Mouse (Mus musculus) gastrocnemius, adult 18-20 months (tissue): Measurements from ENCODE around the gene Steap3. TPM values are rescaled to one million over a fixed set of nuclear protein-coding genes. Genes with fewer than 3 reads are reported as not detected.

Source experiments
- DNase-seq: peaks from one replicate; pipeline ENCODE4 v3.0.0; 2021; ENCODE audit warnings: low spot score
- total RNA-seq, 2 experiments: library from RNA; stranded (reverse); gene quantifications; 2 replicates each; pipeline ENCODE4 v1.2.3; 2021

Steap3 gene
- total RNA-seq, 2 experiments from 2014 or later: 18.8 to 18.9 TPM

- no peak for DNase-seq
These were observed 21.3 kb downstream of the Steap3 start for GRCm38 (mm10) chr1:120251193-120251592.

GRCm38 (mm10) chr1:120250586-120250985 is 21.9 kb downstream of the Steap3 start:
- no peak for DNase-seq

GRCm38 (mm10) chr1:120249842-120250241 is 22.7 kb downstream of the Steap3 start:
- no peak for DNase-seq

GRCm38 (mm10) chr1:120248156-120248555 is 24.3 kb downstream of the Steap3 start:
- peak; percentile 93 for DNase-seq

- DNase-seq: no peak
These were observed 25.2 kb downstream of the Steap3 start for GRCm38 (mm10) chr1:120247351-120247750.

GRCm38 (mm10) chr1:120246946-120247345 is 25.6 kb downstream of the Steap3 start:
- no peak for DNase-seq

GRCm38 (mm10) chr1:120245661-120246131 is 26.8 kb downstream of the Steap3 start:
- DNase-seq: peak; percentile 72

GRCm38 (mm10) chr1:120244646-120245045 is 27.9 kb downstream of the Steap3 start:
- DNase-seq: no peak

GRCm38 (mm10) chr1:120243987-120244386 is 28.5 kb downstream of the Steap3 start:
- DNase-seq: no peak

GRCm38 (mm10) chr1:120237068-120237467 is 35.4 kb downstream of the Steap3 start:
- no peak for DNase-seq

GRCm38 (mm10) chr1:120236424-120236823 is 36.1 kb downstream of the Steap3 start:
- no peak for DNase-seq

GRCm38 (mm10) chr1:120235631-120236215 is 36.8 kb downstream of the Steap3 start:
- DNase-seq: no peak

GRCm38 (mm10) chr1:120232170-120232569 is 40.3 kb downstream of the Steap3 start:
- DNase-seq: no peak

GRCm38 (mm10) chr1:120231334-120231733 is 41.2 kb downstream of the Steap3 start:
- DNase-seq: peak; percentile 42

- DNase-seq: peak; percentile 60
These were observed 42.6 kb downstream of the Steap3 start for GRCm38 (mm10) chr1:120229723-120230471.

- no peak for DNase-seq
These were observed 48.9 kb downstream of the Steap3 start for GRCm38 (mm10) chr1:120223613-120224012.

GRCm38 (mm10) chr1:120221285-120221684 is 51.2 kb downstream of the Steap3 start:
- DNase-seq: peak; percentile 47

- no peak for DNase-seq
These were observed 51.7 kb downstream of the Steap3 start for GRCm38 (mm10) chr1:120220841-120221240.

- no peak for DNase-seq
These were observed 63.8 kb downstream of the Steap3 start for GRCm38 (mm10) chr1:120208502-120209230.

GRCm38 (mm10) chr1:120207568-120207967 is 64.9 kb downstream of the Steap3 start:
- peak; percentile 12 for DNase-seq

- DNase-seq: no peak
These were observed 67.7 kb downstream of the Steap3 start for GRCm38 (mm10) chr1:120204834-120205233.

GRCm38 (mm10) chr1:120203836-120204235 is 68.7 kb downstream of the Steap3 start:
- no peak for DNase-seq
